Mouse (Mus musculus) ES-Bruce4 (cell line): ENCODE measurements around the gene Llgl2.

Experiments used
- CTCF ChIP-seq: IDR thresholded peaks from one replicate; pipeline ENCODE4 v1.8.1; 2011; ENCODE audit warnings: low read depth, low read length
- POLR2A ChIP-seq: IDR thresholded peaks from one replicate; pipeline ENCODE4 v1.8.1; 2011; ENCODE audit warnings: low read length; ENCODE audit not compliant: insufficient read depth

- TF ChIP-seq POLR2A (no peak), CTCF (no peak)
These were observed 44.7 kb upstream of the Llgl2 start for GRCm38 (mm10) chr11:115779038-115779571.
